Mouse (Mus musculus) heart, postnatal 10 days (tissue): ENCODE results near the gene Camk1g. TPM values are rescaled to one million over a fixed set of nuclear protein-coding genes. Genes with fewer than 3 reads are reported as not detected.
A peak's percentile ranks its signal among the peaks of the same experiment; 100 is the strongest.

Source experiments
- DNase-seq, 2 experiments: peaks; one replicate each; pipeline ENCODE4 v3.0.0; 2021
- intact Hi-C: fragments of 180-260 bp; cut with DNase I; formaldehyde crosslinking; loops from one replicate; pipeline ENCODE4 v1.15.1; 2025
- total RNA-seq, 2 experiments: library from RNA; stranded (reverse); gene quantifications; 2 replicates each; pipeline ENCODE4 v1.2.3; 2021

Camk1g gene
- total RNA-seq, 2 experiments from 2014 or later = 1.4 to 1.6 TPM

GRCm38 (mm10) chr1:193379634-193380033, 9.5 kb upstream of the Camk1g start:
- DNase-seq = no peak

GRCm38 (mm10) chr1:193376478-193377134, 6.5 kb upstream of the Camk1g start:
- DNase-seq = peak; percentile 56 to 73
- intact Hi-C loops = loop anchor here (1.0 to 5.0 kb wide), 4 partner anchors 46 to 169 kb away; partner anchors contain the start of genes G0s2 and Lamb3

More at GRCm38 (mm10) chr1:193379634-193380033, 9.5 kb upstream of the Camk1g start:
- intact Hi-C loops = loop anchor here (5.0 to 10.0 kb wide), 3 partner anchors 107 to 1435 kb away; partner anchors contain the start of genes G0s2 and Lamb3

- intact Hi-C loops = no loop called here
- no peak for DNase-seq
Measured at GRCm38 (mm10) chr1:193373906-193374413, 3.9 kb upstream of the Camk1g start.

- no peak for DNase-seq
- intact Hi-C loops = no loop called here
Measured at GRCm38 (mm10) chr1:193369091-193369490, 1.0 kb downstream of the Camk1g start.

GRCm38 (mm10) chr1:193368055-193368454, 2.0 kb downstream of the Camk1g start:
- DNase-seq = peak; percentile 53 to 61
- intact Hi-C loops = no loop called here

GRCm38 (mm10) chr1:193363801-193364231, 6.3 kb downstream of the Camk1g start:
- DNase-seq = peak; percentile 71 to 78

GRCm38 (mm10) chr1:193362078-193362477, 8.0 kb downstream of the Camk1g start:
- intact Hi-C loops = loop anchor here (5.0 kb wide), 1 partner anchor 105 kb away; no protein-coding TSS in a partner anchor
- no peak for DNase-seq

More at GRCm38 (mm10) chr1:193363801-193364231, 6.3 kb downstream of the Camk1g start:
- intact Hi-C loops = loop anchor here (1.0 to 5.0 kb wide), 2 partner anchors 34 to 107 kb away; no protein-coding TSS in a partner anchor

- intact Hi-C loops = loop anchor here (5.0 kb wide), 1 partner anchor 104 kb away; no protein-coding TSS in a partner anchor
- DNase-seq = no peak
Measured at GRCm38 (mm10) chr1:193361181-193361580, 8.9 kb downstream of the Camk1g start.

- DNase-seq = no peak
- intact Hi-C loops = no loop called here
Measured at GRCm38 (mm10) chr1:193359199-193359598, 10.9 kb downstream of the Camk1g start.

- DNase-seq = no peak
- intact Hi-C loops = no loop called here
Measured at GRCm38 (mm10) chr1:193351583-193351982, 18.5 kb downstream of the Camk1g start.

GRCm38 (mm10) chr1:193350546-193350801, 19.6 kb downstream of the Camk1g start:
- intact Hi-C loops = no loop called here
- DNase-seq = no peak

GRCm38 (mm10) chr1:193349702-193350545, 20.2 kb downstream of the Camk1g start:
- DNase-seq = no peak
- intact Hi-C loops = no loop called here

GRCm38 (mm10) chr1:193348261-193348962, 21.7 kb downstream of the Camk1g start:
- no peak for DNase-seq
- intact Hi-C loops = no loop called here

GRCm38 (mm10) chr1:193346908-193347307, 23.2 kb downstream of the Camk1g start:
- intact Hi-C loops = no loop called here
- no peak for DNase-seq

- intact Hi-C loops = no loop called here
- no peak for DNase-seq
Measured at GRCm38 (mm10) chr1:193344976-193345375, 25.1 kb downstream of the Camk1g start.

GRCm38 (mm10) chr1:193343853-193344252, 26.2 kb downstream of the Camk1g start:
- intact Hi-C loops = no loop called here
- DNase-seq = no peak

GRCm38 (mm10) chr1:193342198-193342946, 27.7 kb downstream of the Camk1g start:
- intact Hi-C loops = no loop called here
- DNase-seq = no peak

- intact Hi-C loops = no loop called here
- DNase-seq = no peak
Measured at GRCm38 (mm10) chr1:193338363-193338995, 31.6 kb downstream of the Camk1g start.

GRCm38 (mm10) chr1:193337787-193338310, 32.2 kb downstream of the Camk1g start:
- intact Hi-C loops = no loop called here
- no peak for DNase-seq

- no peak for DNase-seq
- intact Hi-C loops = no loop called here
Measured at GRCm38 (mm10) chr1:193337018-193337321, 33.1 kb downstream of the Camk1g start.
